Mouse (Mus musculus): Measurements from ENCODE around the gene Olfr635.

DNA sequence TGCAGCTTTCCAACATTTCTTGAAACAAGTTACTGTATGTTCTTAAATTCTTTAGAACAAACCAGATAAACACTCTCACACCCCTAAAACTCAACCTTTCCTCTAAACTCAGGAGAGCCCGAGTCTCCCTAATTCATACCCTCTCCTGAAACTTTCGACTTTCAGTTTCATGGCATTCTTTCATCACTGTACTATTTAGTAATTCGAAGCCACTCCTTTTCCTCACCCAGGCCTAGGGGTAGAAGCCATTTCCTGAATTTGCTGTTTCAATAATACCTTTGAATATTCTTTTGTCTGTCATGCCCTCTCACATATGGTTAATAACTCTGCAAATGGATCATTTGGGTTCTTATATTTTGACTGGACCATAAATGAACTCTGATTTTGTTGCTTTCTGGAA lies 56.0 kb downstream of the Olfr635 start:
- TF ChIP-seq GATA1 (IDR thresholded peaks at IDR 0.05; ENCODE audit: low read length) (no peak), TAL1 (IDR thresholded peaks at IDR 0.05; ENCODE audit: low read length) (no peak)

All from erythroblast, embryonic 14.5 days (primary cell).